Mouse (Mus musculus) lung, embryonic 15.5 days (tissue): ENCODE results near the gene Gm10719. TPM values are rescaled to one million over a fixed set of nuclear protein-coding genes. Genes with fewer than 3 reads are reported as not detected.
"Not testable (repeated sequence)": the region's sequence is repeated elsewhere in the genome, so short reads cannot be mapped to it uniquely, and the experiment has no call there.

Source experiments
- ATAC-seq: fragments of 200-750 bp; cut with Nextera tagmentation; 2 replicates; pipeline ENCODE4 v1.8.0; 2017; ENCODE audit warnings: moderate number of reproducible peaks, borderline replicate concordance; ENCODE audit not compliant: low FRiP score, low TSS enrichment; ENCODE audit errors: extremely low read depth
- H3K27ac ChIP-seq: fragments of 300-500 bp; sonication (generic); 2 replicates; pipeline ENCODE4 v1.5.1; 2015; ENCODE audit warnings: moderate library complexity, mild to moderate bottlenecking, inconsistent platforms
- H3K27me3 ChIP-seq: fragments of 300-500 bp; sonication (generic); 2 replicates; pipeline ENCODE4 v1.6.1; 2015; ENCODE audit warnings: inconsistent platforms
- H3K36me3 ChIP-seq: fragments of 300-500 bp; sonication (generic); 2 replicates; pipeline ENCODE4 v1.6.1; 2015; ENCODE audit warnings: inconsistent platforms
- H3K4me1 ChIP-seq: fragments of 300-500 bp; sonication (generic); 2 replicates; pipeline ENCODE4 v1.6.1; 2015; ENCODE audit warnings: inconsistent platforms
- H3K4me2 ChIP-seq: fragments of 300-500 bp; sonication (generic); 2 replicates; pipeline ENCODE4 v1.6.1; 2015; ENCODE audit warnings: inconsistent platforms, mild to moderate bottlenecking, moderate library complexity
- H3K4me3 ChIP-seq: fragments of 300-500 bp; sonication (generic); 2 replicates; pipeline ENCODE4 v1.5.1; 2015; ENCODE audit warnings: mild to moderate bottlenecking, inconsistent platforms
- H3K9ac ChIP-seq: fragments of 300-500 bp; sonication (generic); 2 replicates; pipeline ENCODE4 v1.6.1; 2015; ENCODE audit warnings: inconsistent platforms
- H3K9me3 ChIP-seq: fragments of 300-500 bp; sonication (generic); 2 replicates; pipeline ENCODE4 v1.6.1; 2016; ENCODE audit warnings: inconsistent platforms
- WGBS: fragments of 180-500 bp; shearing (Covaris S2); methylation state at CpG from one replicate; pipeline ENCODE4 v1.1.7; 2015; 5-methylcytosine and 5-hydroxymethylcytosine counted together
- microRNA-seq: library from miRNA; unstranded; fragments of <30 nt; microRNA quantifications from one replicate; pipeline ENCODE4, GENCODE M21; 2016
- polyA plus RNA-seq: library from polyadenylated mRNA; unstranded; fragments of >200 nt; fragmentation: Nextera tagmentation; extraction: Ambion mirVana; gene quantifications from 2 replicates; pipeline ENCODE4 v1.2.1, GENCODE M21; 2015

Gene Gm10719
- polyA plus RNA-seq, 1 experiment from 2014 or later = not detected

DNA sequence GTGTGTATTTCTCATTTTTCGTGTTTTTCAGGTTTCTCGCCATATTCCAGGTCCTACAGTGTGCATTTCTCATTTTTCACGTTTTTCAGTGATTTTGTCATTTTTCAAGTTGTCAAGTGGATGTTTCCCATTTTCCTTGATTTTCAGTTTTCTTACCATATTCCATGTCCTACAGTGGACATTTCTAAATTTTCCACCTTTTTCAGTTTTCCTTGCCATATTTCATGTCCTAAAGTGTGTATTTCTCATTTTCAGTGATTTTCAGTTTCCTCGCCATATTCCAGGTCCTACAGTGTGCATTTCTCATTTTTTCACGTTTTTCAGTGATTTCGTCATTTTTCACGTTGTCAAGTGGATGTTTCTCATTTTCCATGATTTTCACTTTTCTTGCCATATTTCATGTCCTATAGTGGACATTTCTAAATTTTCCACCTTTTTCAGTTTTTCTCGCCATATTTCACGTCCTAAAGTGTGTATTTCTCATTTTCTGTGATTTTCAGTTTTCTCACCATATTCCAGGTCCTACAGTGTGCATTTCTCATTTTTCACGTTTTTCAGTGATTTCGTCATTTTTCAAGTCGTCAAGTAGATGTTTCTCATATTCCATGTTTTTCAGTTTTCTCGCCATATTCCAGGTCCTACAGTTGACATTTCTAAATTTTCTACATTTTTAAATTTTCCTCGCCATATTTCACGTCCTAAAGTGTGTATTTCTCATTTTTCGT, 12.2 kb downstream of the Gm10719 start:
- H3K27ac ChIP-seq, H3K36me3 ChIP-seq, H3K4me1 ChIP-seq, H3K9ac ChIP-seq, H3K27me3 ChIP-seq, H3K4me3 ChIP-seq, H3K4me2 ChIP-seq, H3K9me3 ChIP-seq, ATAC-seq: not testable (repeated sequence)
- WGBS = 64% methylated on average over 14 of the region's 16 CpGs

- not testable (repeated sequence) for H3K4me1 ChIP-seq
Observed at GRCm38 (mm10) chr9:3030677-3031318, 13.6 kb downstream of the Gm10719 start.

GRCm38 (mm10) chr9:3034299-3034698, 17.1 kb downstream of the Gm10719 start, which contains the start of gene Gm17535:
TSS of gene Gm17535 (plus strand) at chr9:3034599.
- not testable (repeated sequence) for H3K4me3 ChIP-seq, H3K27me3 ChIP-seq, H3K27ac ChIP-seq, H3K4me2 ChIP-seq, H3K9me3 ChIP-seq, ATAC-seq, H3K4me1 ChIP-seq, H3K9ac ChIP-seq, H3K36me3 ChIP-seq
- 53% methylated on average over 1 of the region's 8 CpGs for WGBS

More at GRCm38 (mm10) chr9:3030677-3031318, 13.6 kb downstream of the Gm10719 start:
- 0 out of 2 replicates have a peak, but pooled peaks have one; percentile 43 for ATAC-seq
- 74% methylated on average over 3 of the region's 10 CpGs for WGBS
- H3K9ac ChIP-seq, H3K36me3 ChIP-seq, H3K9me3 ChIP-seq, H3K4me3 ChIP-seq, H3K4me2 ChIP-seq, H3K27me3 ChIP-seq, H3K27ac ChIP-seq: not testable (repeated sequence)

DNA sequence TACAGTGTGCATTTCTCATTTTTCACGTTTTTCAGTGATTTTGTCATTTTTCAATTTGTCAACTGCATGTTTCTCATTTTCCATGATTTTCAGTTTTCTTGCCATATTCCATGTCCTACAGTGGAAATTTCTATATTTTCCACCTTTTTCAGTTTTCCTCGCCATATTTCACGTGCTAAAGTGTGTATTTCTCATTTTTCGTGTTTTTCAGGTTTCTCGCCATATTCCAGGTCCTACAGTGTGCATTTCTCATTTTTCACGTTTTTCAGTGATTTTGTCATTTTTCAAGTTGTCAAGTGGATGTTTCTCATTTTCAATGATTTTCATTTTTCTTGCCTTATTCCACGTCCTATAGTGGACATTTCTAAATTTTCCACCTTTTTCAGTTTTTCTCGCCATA, 19.4 kb downstream of the Gm10719 start, which contains the start of gene Gm10715:
Gene Gm10715, plus strand, starts transcription at position 301 of the 400 bp plus-strand sequence.
- H3K36me3 ChIP-seq, H3K4me3 ChIP-seq, ATAC-seq, H3K4me1 ChIP-seq, H3K27ac ChIP-seq, H3K9me3 ChIP-seq, H3K4me2 ChIP-seq, H3K9ac ChIP-seq, H3K27me3 ChIP-seq: not testable (repeated sequence)
- 74% methylated on average over 8 of the region's 8 CpGs for WGBS

DNA sequence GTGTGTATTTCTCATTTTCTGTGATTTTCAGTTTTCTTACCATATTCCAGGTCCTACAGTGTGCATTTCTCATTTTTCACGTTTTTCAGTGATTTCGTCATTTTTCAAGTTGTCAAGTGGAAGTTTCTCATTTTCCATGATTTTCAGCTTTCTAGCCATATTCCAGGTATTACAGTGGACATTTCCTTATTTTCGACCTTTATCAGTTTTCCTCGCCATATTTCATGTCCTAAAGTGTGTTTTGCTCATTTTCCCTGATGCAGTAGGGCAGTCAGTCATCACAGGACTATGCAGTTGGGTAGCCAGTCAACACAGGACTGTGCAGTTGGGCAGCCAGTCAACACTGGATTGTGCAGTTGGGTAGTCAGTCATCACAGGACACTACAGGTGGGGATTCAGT, 21.0 kb downstream of the Gm10719 start:
- H3K36me3 ChIP-seq, H3K4me1 ChIP-seq, H3K9me3 ChIP-seq, H3K4me2 ChIP-seq, H3K9ac ChIP-seq, H3K4me3 ChIP-seq, H3K27me3 ChIP-seq, H3K27ac ChIP-seq, ATAC-seq: not testable (repeated sequence)
- 70% methylated on average over 4 of the region's 4 CpGs for WGBS

Small RNA genes within 50 kb of the gene (microRNA-seq; reads per million reads assigned to microRNA genes)
- gene Mir101c = not detected

Other genes starting within 250 kb of the Gm10719 start
- gene Gm10722, start 16.5 kb upstream of the Gm10719 start, polyA plus RNA-seq = not detected in 2 replicates
- gene Gm11168, start 14.1 kb upstream of the Gm10719 start, polyA plus RNA-seq = not detected in 2 replicates
- gene Gm10721, start 4.3 kb upstream of the Gm10719 start, polyA plus RNA-seq = 0.26 TPM in 1 of 2 replicates, not detected in the other
- not detected in 2 replicates for gene Gm10720, start 1.8 kb upstream of the Gm10719 start, polyA plus RNA-seq
- 0.36 TPM in 1 of 2 replicates, not detected in the other for gene Gm10718, start 6.1 kb downstream of the Gm10719 start, polyA plus RNA-seq
- gene Gm10717, start 8.0 kb downstream of the Gm10719 start, polyA plus RNA-seq = 0.44 TPM in 1 of 2 replicates, not detected in the other
- not detected in 2 replicates for gene Gm17535, start 17.2 kb downstream of the Gm10719 start, polyA plus RNA-seq
- gene Gm10715, start 19.5 kb downstream of the Gm10719 start, polyA plus RNA-seq = not detected in 2 replicates